Mouse (Mus musculus) CD4-positive, CD25-positive, alpha-beta regulatory T cell, adult 2 months (primary cell): Measurements from ENCODE around the gene Itga2b.
"Not testable (repeated sequence)": the region's sequence is repeated elsewhere in the genome, so short reads cannot be mapped to it uniquely, and the experiment has no call there.

Experiments used
- DNase-seq: peaks from one replicate; pipeline ENCODE4 v3.0.0-alpha.2; 2012; ENCODE audit warnings: low read depth, low spot score

Gene Itga2b

DNA sequence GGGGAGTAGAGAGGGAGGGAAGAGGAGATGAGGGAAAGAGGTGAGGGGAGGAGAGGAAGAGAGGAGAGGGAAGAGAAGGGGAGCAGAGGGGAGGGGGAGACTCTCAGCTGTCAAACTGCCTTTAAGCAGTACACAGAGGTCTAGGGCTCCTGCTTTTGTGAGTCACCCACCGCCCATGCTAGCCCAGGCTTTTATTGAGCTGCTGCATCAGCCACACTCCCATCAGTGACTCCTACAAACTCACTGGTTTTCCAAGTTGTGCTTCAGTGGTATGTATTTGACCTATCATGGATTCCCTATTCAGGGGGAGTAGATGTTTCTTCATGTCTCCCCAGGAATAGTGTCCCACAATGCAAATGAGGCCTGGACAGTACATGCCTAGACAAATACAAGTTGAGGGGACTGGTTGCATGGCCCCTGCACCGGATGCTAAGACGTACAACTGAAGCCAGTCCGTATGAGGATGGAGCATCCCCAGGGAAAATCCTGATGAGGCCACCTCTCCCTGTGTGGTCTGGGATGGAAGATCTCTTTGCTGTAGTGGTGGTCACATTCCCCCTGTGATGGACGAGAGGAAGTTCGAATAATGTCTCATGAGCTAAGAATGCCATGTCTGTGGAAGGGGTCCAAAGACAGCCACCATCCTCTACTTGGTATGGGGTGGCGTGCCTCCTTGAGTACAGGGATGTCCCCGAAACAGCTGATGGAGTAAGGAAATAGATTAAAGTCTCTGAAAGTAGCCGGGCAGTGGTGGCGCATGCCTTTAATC lies 54.7 kb downstream of the Itga2b start:
- no peak for DNase-seq

GRCm38 (mm10) chr11:102413059-102413458 lies 56.9 kb downstream of the Itga2b start:
- no peak for DNase-seq

GRCm38 (mm10) chr11:102411704-102412103 lies 58.2 kb downstream of the Itga2b start:
- DNase-seq, result peak; percentile 92

DNA sequence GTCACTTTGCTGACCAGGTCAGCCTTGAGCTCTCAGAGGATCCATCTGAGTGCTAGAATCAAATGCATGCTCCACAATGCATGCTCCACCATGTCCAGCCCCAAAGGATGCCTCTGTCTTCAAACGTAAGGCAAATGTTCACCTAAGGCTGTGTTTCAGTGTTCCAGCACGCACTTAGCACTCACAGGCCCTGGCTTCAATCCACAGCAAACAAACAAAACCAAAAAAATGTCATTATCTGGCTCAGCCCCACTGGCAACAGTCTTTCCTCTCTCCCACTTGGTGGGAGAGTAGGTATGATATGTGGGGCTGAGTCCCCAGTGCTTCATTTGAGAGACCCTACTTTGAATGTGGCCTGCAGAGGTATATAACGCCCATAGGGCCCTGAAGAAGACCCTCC lies 58.9 kb downstream of the Itga2b start:
- DNase-seq, result no peak

- not testable (repeated sequence) for DNase-seq
Measured at GRCm38 (mm10) chr11:102410345-102410744, 59.6 kb downstream of the Itga2b start.

DNA sequence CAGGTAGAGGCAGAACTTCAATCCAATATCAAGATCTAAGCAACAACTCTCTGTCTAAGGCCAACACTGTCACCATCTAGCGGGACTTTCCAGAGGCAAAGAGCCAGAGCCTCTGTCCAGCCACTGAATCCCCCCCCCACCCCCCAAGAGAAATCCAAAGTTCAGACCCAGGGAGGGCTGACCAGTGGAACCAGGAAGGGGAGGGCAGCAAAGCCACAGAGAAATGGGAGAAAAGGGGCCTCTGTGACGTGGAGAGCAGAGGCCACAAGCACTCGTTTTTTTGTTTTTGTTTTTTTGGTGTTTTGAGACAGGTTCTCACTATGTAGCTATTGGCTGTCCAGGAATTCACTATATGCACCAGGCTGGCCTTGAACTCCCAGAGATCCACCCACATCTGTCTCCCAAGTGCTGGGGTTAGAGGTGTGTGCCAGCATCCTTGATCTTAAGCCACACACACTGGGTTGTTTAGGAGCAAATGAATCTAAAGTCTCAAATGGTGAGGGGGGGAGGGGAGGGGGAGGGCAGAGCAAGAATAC lies 60.1 kb downstream of the Itga2b start:
- no peak for DNase-seq

DNA sequence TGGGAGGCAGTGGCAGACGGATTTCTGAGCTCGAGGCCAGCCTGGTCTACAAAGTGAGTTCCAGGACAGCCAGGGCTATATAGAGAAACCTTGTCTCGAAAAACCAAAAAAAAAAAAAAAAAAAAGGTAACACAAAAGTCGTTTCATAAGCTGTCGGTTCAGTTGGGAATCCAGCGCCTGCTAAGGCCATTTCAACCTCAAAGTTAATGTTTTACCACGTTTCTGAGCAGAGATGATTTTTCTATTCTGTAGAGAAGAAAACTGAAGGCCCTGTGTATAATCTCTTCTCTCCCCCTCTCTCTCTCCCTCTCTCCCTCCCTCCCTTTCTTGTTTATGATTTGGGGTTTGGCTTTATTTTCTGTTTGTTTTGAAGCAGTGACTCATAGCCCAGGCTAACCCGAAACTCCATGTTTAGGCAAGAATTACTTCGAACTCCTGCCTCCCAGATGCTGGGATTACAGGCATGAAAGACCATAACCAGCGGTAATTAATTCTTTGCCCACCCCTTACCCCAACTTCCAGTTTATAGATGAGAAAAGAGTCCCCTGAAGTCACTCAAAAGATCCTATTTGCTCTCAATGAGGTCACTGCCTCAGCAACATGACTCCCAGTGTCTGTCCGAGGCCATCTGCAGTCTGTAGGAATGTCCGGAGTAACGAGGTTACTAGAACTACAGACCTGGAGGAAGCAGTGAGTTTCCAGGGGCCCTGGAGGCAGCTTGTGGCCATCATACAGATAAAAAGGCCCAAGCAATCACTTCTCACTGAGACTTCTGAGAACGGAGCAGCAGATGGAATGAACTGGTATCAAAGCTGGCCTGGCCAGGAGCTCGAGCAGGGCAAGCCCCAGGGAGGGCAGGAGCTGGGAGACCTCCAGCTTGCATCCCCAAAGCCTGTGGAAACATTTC lies 60.8 kb downstream of the Itga2b start:
- DNase-seq, result no peak

DNA sequence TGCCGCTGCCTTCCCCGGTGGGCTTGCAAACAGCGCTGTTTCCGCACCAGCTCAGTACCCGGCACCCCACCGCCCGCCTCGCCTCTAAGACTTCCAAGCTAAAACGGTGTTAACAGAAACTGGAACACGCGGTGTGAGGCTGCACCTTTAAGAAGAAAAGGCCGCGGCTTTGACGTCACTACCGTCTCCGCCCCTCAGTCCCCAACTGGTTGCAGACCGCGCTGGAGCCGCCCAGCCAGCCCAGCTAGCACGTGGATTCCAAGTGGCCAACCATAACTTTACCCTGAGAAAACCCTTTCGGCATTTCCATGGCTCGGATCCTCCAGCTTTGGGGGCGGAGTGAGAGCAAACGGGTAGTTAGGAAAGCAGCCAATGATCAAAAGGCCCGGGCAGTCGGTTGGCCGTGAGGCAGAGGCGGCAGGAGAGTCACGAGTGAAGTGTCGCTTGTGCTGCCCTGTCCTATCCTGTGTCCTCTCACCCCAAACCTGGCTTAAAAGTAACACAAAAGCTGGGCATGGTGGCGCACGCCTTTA lies 61.5 kb downstream of the Itga2b start:
- peak; percentile 97 for DNase-seq

GRCm38 (mm10) chr11:102407834-102408215 lies 62.1 kb downstream of the Itga2b start, which contains the start of gene Slc25a39:
TSS of gene Slc25a39 (minus strand) at chr11:102407946.
- DNase-seq, result peak; percentile 60

- DNase-seq, result peak; percentile 94
Measured at GRCm38 (mm10) chr11:102406900-102407833, 62.8 kb downstream of the Itga2b start.

DNA sequence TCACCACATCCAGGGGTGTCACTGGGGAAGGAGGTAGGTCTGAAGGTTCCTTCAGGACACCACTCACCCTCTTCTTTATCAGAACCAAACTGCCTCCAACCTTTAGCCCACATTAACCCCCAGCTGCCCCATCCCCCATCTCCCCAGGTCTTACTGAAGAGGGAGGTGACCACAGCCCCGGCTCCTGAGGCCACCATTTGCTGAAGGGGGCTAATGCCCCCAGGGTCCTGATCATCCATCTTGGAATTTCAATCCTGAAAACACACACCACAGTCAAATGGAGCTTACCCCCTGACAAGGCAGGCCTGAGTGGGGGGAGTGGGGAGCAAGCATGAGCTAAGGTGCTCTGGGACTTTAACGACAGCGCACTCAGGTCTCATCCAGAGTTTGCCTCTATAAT lies 63.5 kb downstream of the Itga2b start:
- no peak for DNase-seq

GRCm38 (mm10) chr11:102405544-102406285 lies 64.2 kb downstream of the Itga2b start:
- DNase-seq, result no peak

DNA sequence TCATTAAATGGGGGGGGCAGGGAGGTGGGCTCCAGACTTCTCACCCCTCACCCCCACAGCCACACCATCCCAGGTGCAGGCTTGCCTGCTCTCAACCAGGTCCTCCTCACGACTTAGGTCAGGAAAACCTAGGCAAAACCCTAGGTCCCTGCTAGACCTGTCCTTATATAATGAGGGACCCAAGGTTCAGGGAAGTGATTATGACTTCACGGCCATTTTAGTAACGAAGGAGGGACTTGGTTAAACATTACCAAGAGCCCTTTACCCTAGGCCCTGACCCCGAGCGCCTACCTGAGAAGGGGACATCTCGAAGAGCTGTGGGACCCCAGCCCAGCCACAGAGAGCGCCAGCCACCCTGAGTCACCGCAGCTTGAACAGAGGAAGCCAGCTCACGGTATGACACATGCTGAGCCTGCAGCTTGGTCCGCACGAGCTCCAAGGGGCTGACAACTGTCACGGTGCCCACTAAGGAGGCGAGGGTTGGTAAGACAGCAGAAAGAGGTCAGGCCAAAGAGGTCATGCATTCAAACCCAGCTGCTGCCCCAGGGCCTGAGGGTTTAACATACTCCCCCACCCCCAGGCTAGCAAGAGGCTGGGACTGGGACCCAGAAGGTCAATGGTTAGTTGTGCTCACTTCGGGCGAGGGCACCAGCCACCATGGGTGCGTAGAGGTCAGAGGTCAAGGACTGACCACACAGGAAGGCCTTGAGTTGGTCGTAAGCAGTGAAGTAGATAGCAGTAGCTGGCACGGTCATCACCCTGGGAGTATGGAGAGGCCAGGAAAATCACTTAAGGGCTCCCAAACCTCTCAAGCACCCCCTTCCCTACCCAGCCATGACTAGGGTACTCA lies 65.5 kb downstream of the Itga2b start:
- no peak for DNase-seq

- no peak for DNase-seq
Measured at GRCm38 (mm10) chr11:102403657-102404056, 66.3 kb downstream of the Itga2b start.
